Mouse (Mus musculus): Measurements from ENCODE around the gene Dkk2. TPM values are rescaled to one million over a fixed set of nuclear protein-coding genes. Genes with fewer than 3 reads are reported as not detected.
A peak's percentile ranks its signal among the peaks of the same experiment; 100 is the strongest.

The Dkk2 gene
- polyA plus RNA-seq, 1 experiment from 2014 or later: 0.48 TPM

DNA sequence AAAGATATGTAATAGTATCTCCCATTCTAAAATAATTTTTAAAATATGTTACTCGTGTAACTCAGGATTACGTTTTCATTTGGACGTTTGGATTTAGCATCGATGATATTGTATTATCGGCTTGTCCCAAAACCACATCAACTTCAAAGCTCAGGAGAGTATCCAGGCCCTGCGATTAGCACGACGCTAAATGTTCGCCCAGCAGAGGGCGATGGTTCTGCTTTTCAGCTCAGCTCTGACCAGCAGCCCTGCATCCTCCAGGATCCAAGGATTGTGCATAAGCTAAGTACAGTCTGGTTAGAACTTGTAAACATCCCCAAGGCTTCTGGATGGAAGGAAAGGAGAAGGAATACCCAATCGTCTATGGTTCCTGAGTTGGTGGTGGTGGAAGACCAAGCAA lies 122.4 kb downstream of the Dkk2 start:
- no peak overlapping the region for H3K4me3 ChIP-seq (ENCODE audit: low read depth, low read length)
- H3K9me3 ChIP-seq (ENCODE audit: control insufficient read depth, low read length): no peaks in the 10 kb centered on the region
- H3K4me1 ChIP-seq (ENCODE audit: control insufficient read depth, insufficient read depth, low read length): no peaks in the 10 kb centered on the region
- no peaks in the 10 kb centered on the region for H3K27me3 ChIP-seq (ENCODE audit: control insufficient read depth, insufficient read depth, low read length)
- 36% methylated on average over 11 of the region's 11 CpGs for WGBS
- H3K9ac ChIP-seq (replicated peaks; ENCODE audit: low read depth, low read length): no peak overlapping the region
- H3K4me2 ChIP-seq (ENCODE audit: low read depth, low read length): no peak overlapping the region
- no peaks in the 10 kb centered on the region for H3K36me3 ChIP-seq (ENCODE audit: control insufficient read depth, insufficient read depth, low read length)
- peak; percentile 91; the same call in 1 of the 2 replicates for ATAC-seq (ENCODE audit: low read depth)
- H3K27ac ChIP-seq (ENCODE audit: low read depth, low read length): no peak overlapping the region

DNA sequence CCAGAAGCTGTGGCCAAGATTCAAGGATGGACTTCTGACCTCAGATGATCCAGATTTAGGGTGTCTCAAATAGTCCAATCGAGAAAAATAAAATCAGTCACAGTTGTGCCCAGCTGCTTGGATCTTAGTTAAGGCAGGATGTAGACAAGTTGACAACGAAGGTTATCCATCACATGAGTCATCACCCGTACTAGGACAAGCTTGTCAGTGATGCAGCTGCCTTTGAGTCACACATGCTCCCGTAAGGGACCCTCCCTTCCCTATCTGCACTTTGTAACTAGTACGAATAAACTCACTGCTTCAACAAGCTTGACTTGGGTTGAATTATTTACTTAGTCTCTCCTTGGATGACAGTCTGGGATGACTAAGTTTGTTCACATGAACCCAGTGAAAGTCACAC lies 126.2 kb downstream of the Dkk2 start:
- H3K27me3 ChIP-seq (ENCODE audit: control insufficient read depth, insufficient read depth, low read length): no peaks in the 10 kb centered on the region
- no peak overlapping the region for H3K4me3 ChIP-seq (ENCODE audit: low read depth, low read length)
- H3K4me1 ChIP-seq (ENCODE audit: control insufficient read depth, insufficient read depth, low read length): no peaks in the 10 kb centered on the region
- WGBS: 85% methylated on average over 5 of the region's 5 CpGs
- no peaks in the 10 kb centered on the region for H3K9me3 ChIP-seq (ENCODE audit: control insufficient read depth, low read length)
- no peak for ATAC-seq (ENCODE audit: low read depth)
- no peak overlapping the region for H3K9ac ChIP-seq (replicated peaks; ENCODE audit: low read depth, low read length)
- no peaks in the 10 kb centered on the region for H3K36me3 ChIP-seq (ENCODE audit: control insufficient read depth, insufficient read depth, low read length)
- H3K4me2 ChIP-seq (ENCODE audit: low read depth, low read length): no peak overlapping the region
- H3K27ac ChIP-seq (ENCODE audit: low read depth, low read length): no peak overlapping the region

DNA sequence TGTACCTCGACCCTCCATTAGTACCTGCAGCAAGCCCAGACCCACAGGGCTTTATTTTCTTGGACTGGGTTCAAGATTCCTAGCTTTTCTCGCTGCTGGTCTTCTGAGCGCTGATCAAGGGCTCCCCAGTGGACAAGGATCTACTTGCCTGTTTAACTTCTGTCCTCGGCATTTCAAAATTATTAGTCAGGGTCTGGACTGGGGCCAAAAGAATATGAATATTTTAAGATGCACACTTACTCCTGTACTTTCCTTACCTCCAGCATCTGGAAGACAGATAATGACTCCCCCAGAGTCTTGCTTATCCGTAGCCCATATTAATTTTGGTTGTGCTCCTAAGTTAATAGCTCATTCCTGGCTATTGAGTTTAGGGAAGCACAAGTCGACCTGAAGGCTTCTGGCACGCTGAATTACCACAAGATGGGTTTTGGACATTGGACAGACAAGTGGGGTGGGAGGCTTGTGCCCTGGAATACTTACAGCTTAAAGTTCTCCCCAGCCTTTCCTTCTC lies 134.9 kb downstream of the Dkk2 start:
- no peaks in the 10 kb centered on the region for H3K36me3 ChIP-seq (ENCODE audit: control insufficient read depth, insufficient read depth, low read length)
- WGBS: 81% methylated on average over 7 of the region's 7 CpGs
- H3K4me1 ChIP-seq (ENCODE audit: control insufficient read depth, insufficient read depth, low read length): no peaks in the 10 kb centered on the region
- H3K4me3 ChIP-seq (ENCODE audit: low read depth, low read length): no peak overlapping the region
- no peak overlapping the region for H3K27ac ChIP-seq (ENCODE audit: low read depth, low read length)
- no peak for ATAC-seq (ENCODE audit: low read depth)
- no peaks in the 10 kb centered on the region for H3K27me3 ChIP-seq (ENCODE audit: control insufficient read depth, insufficient read depth, low read length)
- no peak overlapping the region for H3K4me2 ChIP-seq (ENCODE audit: low read depth, low read length)
- H3K9me3 ChIP-seq (ENCODE audit: control insufficient read depth, low read length): no peaks in the 10 kb centered on the region
- H3K9ac ChIP-seq (replicated peaks; ENCODE audit: low read depth, low read length): no peak overlapping the region

DNA sequence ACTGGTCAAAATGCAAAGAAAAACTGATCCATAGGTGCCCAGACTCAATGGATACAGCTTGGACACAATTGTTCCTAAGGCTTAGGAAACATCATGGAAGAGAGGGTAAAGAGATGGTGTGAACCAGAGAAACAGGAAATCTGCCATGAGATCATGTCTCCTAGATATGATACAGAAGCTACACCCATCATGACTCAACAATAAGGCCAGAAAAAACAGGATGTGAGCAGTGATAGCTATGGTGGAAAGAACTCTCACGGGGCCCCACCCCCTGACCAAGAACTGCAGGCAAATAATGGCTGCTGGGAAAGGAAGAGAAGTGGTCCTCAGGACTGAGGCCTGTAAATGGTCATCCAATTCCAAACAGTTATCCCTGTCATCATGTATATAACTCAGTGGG lies 142.5 kb downstream of the Dkk2 start:
- 96% methylated on average over 1 of the region's 1 CpGs for WGBS
- Histone ChIP-seq H3K27ac (ENCODE audit: low read depth, low read length) (no peak overlapping the region), H3K27me3 (ENCODE audit: control insufficient read depth, insufficient read depth, low read length) (no peaks in the 10 kb centered on the region), H3K4me2 (ENCODE audit: low read depth, low read length) (no peak overlapping the region), H3K9me3 (ENCODE audit: control insufficient read depth, low read length) (no peaks in the 10 kb centered on the region), H3K4me3 (ENCODE audit: low read depth, low read length) (no peak overlapping the region), H3K4me1 (ENCODE audit: control insufficient read depth, insufficient read depth, low read length) (no peaks in the 10 kb centered on the region), H3K36me3 (ENCODE audit: control insufficient read depth, insufficient read depth, low read length) (no peaks in the 10 kb centered on the region), H3K9ac (replicated peaks; ENCODE audit: low read depth, low read length) (no peak overlapping the region)
- ATAC-seq (ENCODE audit: low read depth): no peak

All from neural tube, embryonic 14.5 days (tissue).